Mouse (Mus musculus): ENCODE measurements around the gene Fndc3b. TPM values are rescaled to one million over a fixed set of nuclear protein-coding genes. Genes with fewer than 3 reads are reported as not detected.
A peak's percentile ranks its signal among the peaks of the same experiment; 100 is the strongest.

Fndc3b gene
- polyA plus RNA-seq, 1 experiment from 2014 or later: 20.3 TPM

DNA sequence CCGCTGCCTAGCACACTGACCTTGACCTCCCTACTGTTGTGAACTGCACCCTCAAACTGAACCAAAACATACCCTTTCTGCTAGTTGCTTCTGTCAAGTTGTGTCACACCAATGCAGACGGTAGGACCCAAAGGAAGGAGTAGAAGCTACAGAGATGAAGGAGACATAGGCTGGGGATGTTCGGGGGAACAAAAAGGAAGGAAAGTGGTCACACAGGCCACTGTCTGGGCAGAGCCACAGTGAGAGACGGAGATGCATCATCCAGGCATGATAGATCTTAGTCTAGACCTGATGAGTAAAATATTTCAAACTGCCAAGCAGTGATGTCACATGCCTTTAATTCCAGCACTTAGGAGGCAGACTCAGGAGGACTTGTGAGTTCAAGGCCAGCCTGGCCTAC lies 71.4 kb downstream of the Fndc3b start:
- ATAC-seq (ENCODE audit: insufficient number of reproducible peaks, insufficient read depth, low FRiP score, low TSS enrichment, low read depth): no peak
- WGBS: 88% methylated on average over 4 of the region's 4 CpGs
- H3K9me3 ChIP-seq: no peaks in the 10 kb centered on the region
- H3K4me3 ChIP-seq (replicated peaks): no peak overlapping the region
- peaks cover 6% of the 10 kb centered on the region; the same call in 1 of the 2 replicates for H3K4me1 ChIP-seq (replicated peaks)
- no peaks in the 10 kb centered on the region for H3K27me3 ChIP-seq
- H3K9ac ChIP-seq (replicated peaks): no peak overlapping the region
- H3K4me2 ChIP-seq: no peak overlapping the region
- H3K27ac ChIP-seq: no peak overlapping the region
- peaks cover 25% of the 10 kb centered on the region; the same call in 1 of the 2 replicates for H3K36me3 ChIP-seq

DNA sequence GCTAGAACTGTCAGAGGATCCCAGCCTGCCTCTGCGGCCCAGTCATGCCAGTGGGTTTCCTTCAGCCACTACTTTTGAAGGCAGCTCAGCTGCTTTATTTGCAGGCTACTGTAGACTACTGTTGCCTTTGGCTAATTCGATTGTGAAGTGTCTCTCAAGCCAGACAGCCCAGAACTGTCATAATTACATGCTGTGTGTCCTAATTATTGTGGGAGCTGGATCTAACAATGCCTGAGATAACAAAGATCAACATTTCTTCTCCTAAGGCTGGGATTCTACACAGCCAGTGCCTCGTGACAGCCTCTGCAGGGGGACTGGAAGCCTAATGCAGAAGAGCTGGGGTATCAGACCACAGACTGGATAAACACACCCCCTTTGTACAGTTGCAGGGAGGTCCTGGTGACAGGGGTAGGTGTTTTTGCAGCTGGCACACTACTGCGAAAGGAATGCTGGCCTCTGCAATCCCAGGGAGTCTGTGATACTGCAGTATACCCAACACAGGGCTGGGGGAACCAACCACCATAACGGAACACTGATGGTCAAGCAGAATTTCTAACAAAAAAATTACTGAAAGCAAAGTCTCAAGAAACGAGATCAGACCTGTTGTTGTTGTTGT lies 74.0 kb downstream of the Fndc3b start:
- no peaks in the 10 kb centered on the region for H3K27me3 ChIP-seq
- no peaks in the 10 kb centered on the region for H3K9me3 ChIP-seq
- H3K4me1 ChIP-seq (replicated peaks): 0 out of 2 replicates have a peak, but pooled peaks cover 6% of the 10 kb centered on the region
- peaks cover 25% of the 10 kb centered on the region; the same call in 1 of the 2 replicates for H3K36me3 ChIP-seq
- H3K4me3 ChIP-seq (replicated peaks): no peak overlapping the region
- no peak overlapping the region for H3K4me2 ChIP-seq
- WGBS: 80% methylated on average over 6 of the region's 6 CpGs
- no peak overlapping the region for H3K9ac ChIP-seq (replicated peaks)
- H3K27ac ChIP-seq: no peak overlapping the region
- peak; percentile 63; the same call in 1 of the 2 replicates for ATAC-seq (ENCODE audit: insufficient number of reproducible peaks, insufficient read depth, low FRiP score, low TSS enrichment, low read depth)

DNA sequence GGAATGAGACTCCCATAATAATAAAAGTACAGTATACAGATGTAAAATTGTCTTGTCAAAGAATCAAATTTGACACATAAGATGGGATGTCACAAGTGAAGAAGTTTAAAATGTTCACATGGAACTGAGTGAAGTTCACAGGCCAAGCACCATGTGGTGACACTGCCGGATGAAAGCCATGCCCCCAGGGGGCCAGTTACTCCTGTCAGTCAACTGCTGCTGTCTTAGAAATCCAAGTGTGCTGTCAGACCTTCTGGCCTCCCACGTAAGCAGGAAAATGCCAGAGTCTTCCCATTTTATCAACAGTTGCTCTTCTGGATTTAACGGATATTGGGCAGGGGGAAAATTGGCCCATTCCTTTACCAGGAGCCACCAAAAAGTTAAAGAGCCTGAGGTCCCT lies 75.3 kb downstream of the Fndc3b start:
- Histone ChIP-seq H3K36me3 (peaks cover 14% of the 10 kb centered on the region; the same call in 1 of the 2 replicates), H3K4me3 (replicated peaks) (no peak overlapping the region), H3K9ac (replicated peaks) (no peak overlapping the region), H3K4me1 (replicated peaks) (peaks cover 11% of the 10 kb centered on the region; the same call in 1 of the 2 replicates), H3K9me3 (no peaks in the 10 kb centered on the region), H3K4me2 (no peak overlapping the region), H3K27me3 (no peaks in the 10 kb centered on the region), H3K27ac (no peak overlapping the region)
- no peak for ATAC-seq (ENCODE audit: insufficient number of reproducible peaks, insufficient read depth, low FRiP score, low TSS enrichment, low read depth)
- 32% methylated on average over 3 of the region's 3 CpGs for WGBS

- no peaks in the 10 kb centered on the region for H3K27me3 ChIP-seq
- no peaks in the 10 kb centered on the region for H3K9me3 ChIP-seq
- ATAC-seq (ENCODE audit: insufficient number of reproducible peaks, insufficient read depth, low FRiP score, low TSS enrichment, low read depth): no peak
- H3K4me2 ChIP-seq: no peak overlapping the region
- no peak overlapping the region for H3K9ac ChIP-seq (replicated peaks)
- 88% methylated on average over 1 of the region's 1 CpGs for WGBS
- H3K27ac ChIP-seq: no peak overlapping the region
- no peak overlapping the region for H3K4me3 ChIP-seq (replicated peaks)
- H3K4me1 ChIP-seq (replicated peaks): peaks cover 11% of the 10 kb centered on the region; the same call in 1 of the 2 replicates
- 0 out of 2 replicates have a peak, but pooled peaks cover 2% of the 10 kb centered on the region for H3K36me3 ChIP-seq
Measured at GRCm38 (mm10) chr3:27632880-27633279, 78.2 kb downstream of the Fndc3b start.

DNA sequence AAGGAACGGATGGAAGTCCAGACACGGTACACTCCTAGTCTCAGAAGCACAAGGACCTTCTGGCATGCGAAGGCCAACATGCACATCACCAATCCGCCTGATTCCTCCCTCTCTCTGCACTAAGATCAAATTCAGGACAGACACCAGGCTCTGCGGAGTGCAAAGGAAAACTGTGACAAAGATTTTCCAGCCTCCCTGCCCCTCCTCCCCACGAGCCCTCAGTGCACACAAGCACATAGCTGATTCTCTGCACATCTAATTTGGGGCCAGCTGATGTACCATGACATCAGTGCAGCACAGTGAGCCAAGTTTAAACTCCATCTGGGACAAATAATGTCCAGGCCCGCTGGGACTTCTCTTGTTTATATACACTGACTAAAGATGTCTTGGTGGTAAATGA lies 80.0 kb downstream of the Fndc3b start:
- H3K27ac ChIP-seq: no peak overlapping the region
- H3K27me3 ChIP-seq: no peaks in the 10 kb centered on the region
- no peaks in the 10 kb centered on the region for H3K9me3 ChIP-seq
- ATAC-seq (ENCODE audit: insufficient number of reproducible peaks, insufficient read depth, low FRiP score, low TSS enrichment, low read depth): no peak
- H3K4me1 ChIP-seq (replicated peaks): peaks cover 8% of the 10 kb centered on the region; the same call in 1 of the 2 replicates
- no peak overlapping the region for H3K9ac ChIP-seq (replicated peaks)
- 77% methylated on average over 7 of the region's 7 CpGs for WGBS
- no peak overlapping the region for H3K4me2 ChIP-seq
- no peak overlapping the region for H3K4me3 ChIP-seq (replicated peaks)
- 0 out of 2 replicates have a peak, but pooled peaks cover 2% of the 10 kb centered on the region for H3K36me3 ChIP-seq

- no peak overlapping the region for H3K4me3 ChIP-seq (replicated peaks)
- 0 out of 2 replicates have a peak, but pooled peaks cover 2% of the 10 kb centered on the region for H3K36me3 ChIP-seq
- no peaks in the 10 kb centered on the region for H3K9me3 ChIP-seq
- H3K27ac ChIP-seq: no peak overlapping the region
- H3K4me1 ChIP-seq (replicated peaks): peaks cover 5% of the 10 kb centered on the region; the same call in 1 of the 2 replicates
- H3K27me3 ChIP-seq: no peaks in the 10 kb centered on the region
- no peak overlapping the region for H3K4me2 ChIP-seq
- WGBS: 97% methylated on average over 5 of the region's 5 CpGs
- ATAC-seq (ENCODE audit: insufficient number of reproducible peaks, insufficient read depth, low FRiP score, low TSS enrichment, low read depth): no peak
- H3K9ac ChIP-seq (replicated peaks): no peak overlapping the region
Measured at GRCm38 (mm10) chr3:27629716-27630115, 81.4 kb downstream of the Fndc3b start.

DNA sequence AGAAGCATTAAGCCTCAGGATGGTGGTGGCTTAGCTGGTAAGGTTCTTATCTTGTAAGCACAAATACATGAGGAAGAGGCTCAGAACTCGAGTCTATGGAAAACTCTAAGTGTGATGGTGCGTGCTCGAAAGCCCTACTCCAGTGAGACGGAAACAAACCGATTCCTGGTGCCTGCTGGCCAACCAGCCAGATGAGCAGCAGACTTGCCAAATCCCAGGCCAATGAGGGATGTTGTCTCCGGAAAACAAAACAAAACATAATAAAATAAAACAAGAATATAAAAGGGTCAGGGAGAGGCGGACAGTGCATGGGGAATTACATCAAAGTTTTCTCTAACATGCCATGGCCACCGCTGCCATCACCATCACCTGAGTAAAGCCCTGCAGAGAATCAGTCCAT lies 84.8 kb downstream of the Fndc3b start:
- no peak for ATAC-seq (ENCODE audit: insufficient number of reproducible peaks, insufficient read depth, low FRiP score, low TSS enrichment, low read depth)
- no peak overlapping the region for H3K4me3 ChIP-seq (replicated peaks)
- H3K27me3 ChIP-seq: no peaks in the 10 kb centered on the region
- H3K9me3 ChIP-seq: no peaks in the 10 kb centered on the region
- H3K36me3 ChIP-seq: 0 out of 2 replicates have a peak, but pooled peaks cover 2% of the 10 kb centered on the region
- H3K4me2 ChIP-seq: no peak overlapping the region
- WGBS: 91% methylated on average over 8 of the region's 8 CpGs
- H3K27ac ChIP-seq: no peak overlapping the region
- H3K4me1 ChIP-seq (replicated peaks): peaks cover 7% of the 10 kb centered on the region; the same call in 1 of the 2 replicates
- no peak overlapping the region for H3K9ac ChIP-seq (replicated peaks)

- no peak overlapping the region for H3K4me2 ChIP-seq
- H3K27me3 ChIP-seq: no peaks in the 10 kb centered on the region
- no peak for ATAC-seq (ENCODE audit: insufficient number of reproducible peaks, insufficient read depth, low FRiP score, low TSS enrichment, low read depth)
- WGBS: 84% methylated on average over 8 of the region's 8 CpGs
- no peaks in the 10 kb centered on the region for H3K36me3 ChIP-seq
- H3K27ac ChIP-seq: no peak overlapping the region
- H3K4me1 ChIP-seq (replicated peaks): 0 out of 2 replicates have a peak, but pooled peaks cover 3% of the 10 kb centered on the region
- no peak overlapping the region for H3K9ac ChIP-seq (replicated peaks)
- no peaks in the 10 kb centered on the region for H3K9me3 ChIP-seq
- H3K4me3 ChIP-seq (replicated peaks): no peak overlapping the region
Measured at GRCm38 (mm10) chr3:27625592-27625985, 85.5 kb downstream of the Fndc3b start.

DNA sequence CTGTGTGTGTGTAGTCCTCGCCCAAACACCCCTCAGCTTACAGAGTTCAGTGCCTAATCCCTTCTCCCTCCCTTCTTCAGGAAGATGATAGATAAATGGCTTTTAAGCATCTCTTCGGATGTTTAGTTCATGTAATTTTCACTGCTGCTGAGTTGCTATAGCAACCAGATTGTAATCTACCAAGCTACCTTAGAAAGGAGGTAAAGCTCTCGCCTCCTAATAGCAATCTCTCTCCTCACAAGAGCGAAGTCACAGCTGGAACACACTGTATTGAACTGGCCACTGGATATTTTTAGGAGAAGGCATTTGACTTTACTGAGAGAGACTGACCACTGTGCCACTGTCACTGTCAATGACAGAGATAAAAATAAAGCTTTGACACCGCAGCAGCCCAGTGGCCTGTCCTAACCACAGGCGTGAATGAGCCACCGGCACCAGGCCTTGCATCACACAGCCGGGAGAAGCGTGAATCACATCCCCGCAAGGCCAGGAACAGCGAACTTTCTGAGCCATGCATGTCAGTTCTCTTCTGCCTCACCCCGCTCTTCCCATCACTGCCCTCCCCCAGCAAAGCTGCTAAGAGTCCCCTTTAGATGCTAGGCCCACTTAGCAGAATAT lies 86.0 kb downstream of the Fndc3b start:
- Histone ChIP-seq H3K9ac (replicated peaks) (no peak overlapping the region), H3K4me3 (replicated peaks) (no peak overlapping the region), H3K36me3 (no peaks in the 10 kb centered on the region), H3K27ac (no peak overlapping the region), H3K4me2 (no peak overlapping the region), H3K27me3 (no peaks in the 10 kb centered on the region), H3K4me1 (replicated peaks) (0 out of 2 replicates have a peak, but pooled peaks cover 3% of the 10 kb centered on the region), H3K9me3 (no peaks in the 10 kb centered on the region)
- WGBS: 87% methylated on average over 12 of the region's 12 CpGs
- ATAC-seq (ENCODE audit: insufficient number of reproducible peaks, insufficient read depth, low FRiP score, low TSS enrichment, low read depth): no peak

- H3K9ac ChIP-seq (replicated peaks): no peak overlapping the region
- H3K4me3 ChIP-seq (replicated peaks): no peak overlapping the region
- H3K36me3 ChIP-seq: 0 out of 2 replicates have a peak, but pooled peaks cover 4% of the 10 kb centered on the region
- ATAC-seq (ENCODE audit: insufficient number of reproducible peaks, insufficient read depth, low FRiP score, low TSS enrichment, low read depth): no peak
- no peak overlapping the region for H3K4me2 ChIP-seq
- no peaks in the 10 kb centered on the region for H3K27me3 ChIP-seq
- WGBS: 74% methylated on average over 4 of the region's 4 CpGs
- peaks cover 11% of the 10 kb centered on the region for H3K4me1 ChIP-seq (replicated peaks)
- H3K27ac ChIP-seq: 0 out of 2 replicates have a peak overlapping the region, but pooled peaks have one; percentile 12
- no peaks in the 10 kb centered on the region for H3K9me3 ChIP-seq
Measured at GRCm38 (mm10) chr3:27622451-27622850, 88.7 kb downstream of the Fndc3b start.

- no peak for ATAC-seq (ENCODE audit: insufficient number of reproducible peaks, insufficient read depth, low FRiP score, low TSS enrichment, low read depth)
- Histone ChIP-seq H3K9ac (replicated peaks) (no peak overlapping the region), H3K4me1 (replicated peaks) (peaks cover 22% of the 10 kb centered on the region), H3K27me3 (no peaks in the 10 kb centered on the region), H3K9me3 (no peaks in the 10 kb centered on the region), H3K4me3 (replicated peaks) (no peak overlapping the region), H3K27ac (no peak overlapping the region), H3K36me3 (0 out of 2 replicates have a peak, but pooled peaks cover 4% of the 10 kb centered on the region), H3K4me2 (no peak overlapping the region)
- WGBS: 78% methylated on average over 4 of the region's 4 CpGs
Measured at GRCm38 (mm10) chr3:27621176-27621575, 89.9 kb downstream of the Fndc3b start.
